Mouse (Mus musculus) ES-E14 (cell line): Measurements from ENCODE around the gene Gipc3. TPM values are rescaled to one million over a fixed set of nuclear protein-coding genes. Genes with fewer than 3 reads are reported as not detected.

Source experiments
- DNase-seq: peaks from one replicate; pipeline ENCODE4 v3.0.0-alpha.2; 2013; ENCODE audit warnings: low read depth, low spot score
- H3K27ac ChIP-seq: 2 replicates; pipeline ENCODE4 v1.5.1; 2012; ENCODE audit warnings: low read depth, mild to moderate bottlenecking, low read length, moderate library complexity, mixed read lengths; ENCODE audit not compliant: poor library complexity, insufficient read depth, severe bottlenecking
- H3K36me3 ChIP-seq: 2 replicates; pipeline ENCODE4 v1.6.1; 2012; ENCODE audit warnings: mild to moderate bottlenecking, low read length, moderate library complexity, mixed read lengths; ENCODE audit not compliant: control insufficient read depth, poor library complexity, insufficient read depth, severe bottlenecking
- H3K4me1 ChIP-seq, 2 experiments: fragments of 150-350 bp in 1 of 2; sonication (generic) in 1 of 2; 2 replicates each; pipeline ENCODE4 v1.6.1; 2012; ENCODE audit warnings: low read length in 2 of 2, mild to moderate bottlenecking in 1 of 2, mixed read lengths in 1 of 2; ENCODE audit not compliant: control insufficient read depth in 2 of 2, insufficient read depth in 2 of 2, poor library complexity in 1 of 2
- H3K4me3 ChIP-seq, 2 experiments: fragments of 150-350 bp in 1 of 2; sonication (generic) in 1 of 2; 2 replicates each; pipeline ENCODE4 v1.5.1; 2012; ENCODE audit warnings: low read length in 2 of 2, low read depth in 1 of 2, mild to moderate bottlenecking in 1 of 2, mixed read lengths in 1 of 2; ENCODE audit not compliant: insufficient read depth in 1 of 2, poor library complexity in 1 of 2, severe bottlenecking in 1 of 2
- H3K9ac ChIP-seq: 2 replicates; pipeline ENCODE4 v1.6.1; 2012; ENCODE audit warnings: low read depth, mild to moderate bottlenecking, low read length, mixed read lengths; ENCODE audit not compliant: poor library complexity, insufficient read depth, severe bottlenecking
- H3K9me3 ChIP-seq: fragments of 150-350 bp; sonication (generic); 2 replicates; pipeline ENCODE4 v1.6.1; 2012; ENCODE audit warnings: low read depth, mild to moderate bottlenecking, low read length; ENCODE audit not compliant: control insufficient read depth, insufficient read depth
- CHD2 ChIP-seq: IDR thresholded peaks from 2 replicates; pipeline ENCODE4 v1.6.1; 2014; ENCODE audit warnings: mild to moderate bottlenecking, low read depth, low read length, inconsistent platforms
- HCFC1 ChIP-seq: IDR thresholded peaks from 2 replicates; pipeline ENCODE4 v1.6.1; 2012; ENCODE audit warnings: low read length, inconsistent platforms, borderline replicate concordance; ENCODE audit not compliant: insufficient read depth
- MAFK ChIP-seq: IDR thresholded peaks from 2 replicates; pipeline ENCODE4 v1.6.1; 2014; ENCODE audit warnings: mild to moderate bottlenecking, low read depth, low read length, inconsistent platforms; ENCODE audit not compliant: insufficient read depth
- ZC3H11A ChIP-seq: IDR thresholded peaks from 2 replicates; pipeline ENCODE4 v1.6.1; 2012; ENCODE audit warnings: low read depth, mild to moderate bottlenecking, inconsistent platforms, low read length, borderline replicate concordance
- ZNF384 ChIP-seq: IDR thresholded peaks from 2 replicates; pipeline ENCODE4 v1.6.1; 2012; ENCODE audit warnings: low read depth, low read length, inconsistent platforms
- in situ Hi-C, 2 experiments: fragments of 600-800 bp; cut with MboI; formaldehyde crosslinking; loops; one replicate each; pipeline ENCODE4 v1.15.1; 2025; ENCODE audit warnings: low sequenced_read_pairs in 2 of 2, inconsistent platforms in 1 of 2; ENCODE audit not compliant: unreplicated experiment in 2 of 2
- total RNA-seq: library from RNA; depleted of rRNA; stranded (reverse); fragments of 300-350 nt; gene quantifications from 2 replicates; pipeline ENCODE4 v1.2.3, GENCODE M21; 2012

The Gipc3 gene
- total RNA-seq, 1 experiment = 0.09 TPM

- in situ Hi-C loops = no loop called here
- Histone ChIP-seq H3K9ac (peak overlapping the region; percentile 93; the same call in 1 of the 2 replicates), H3K9me3 (no peaks in the 10 kb centered on the region), H3K4me1 (peaks cover 0 to 11% of the 10 kb centered on the region in 2 experiments; a peak in 2 of 4 replicates), H3K4me3 (peak overlapping the region; percentile 77 to 86; a peak in 3 of 4 replicates), H3K36me3 (peaks cover 35% of the 10 kb centered on the region), H3K27ac (no peak overlapping the region)
- no peak for TF ChIP-seq ZNF384
- TF ChIP-seq MAFK = no peak
- no peak for TF ChIP-seq HCFC1
- TF ChIP-seq CHD2 = no peak
- no peak for TF ChIP-seq ZC3H11A
- no peak for DNase-seq
These were observed 42.7 kb upstream of the Gipc3 start for GRCm38 (mm10) chr10:81385603-81386306.

- H3K4me3 ChIP-seq = peak overlapping the region; percentile 77 to 86
- peaks cover 35% of the 10 kb centered on the region for H3K36me3 ChIP-seq
These were observed 41.5 kb upstream of the Gipc3 start for GRCm38 (mm10) chr10:81384605-81384982.

GRCm38 (mm10) chr10:81383802-81384604 is 40.9 kb upstream of the Gipc3 start, which contains the start of the genes Dohh and Gm48551:
Dohh (plus strand) TSS chr10:81384428.
Gm48551 (plus strand) TSS chr10:81384466.
- Histone ChIP-seq H3K9ac (peak within 1 kb of the TSS; percentile 93), H3K36me3 (peaks cover 34% of the 10 kb centered on the region), H3K9me3 (no peaks in the 10 kb centered on the region), H3K27ac (peak within 1 kb of the TSS; percentile 73), H3K4me1 (peaks cover 0 to 5% of the 10 kb centered on the region in 2 experiments; a peak in 1 of 4 replicates), H3K4me3 (peak within 1 kb of the TSS; percentile 77 to 86)
- in situ Hi-C loops = no loop called here
- TF ChIP-seq HCFC1 = peak; percentile 86
- no peak for TF ChIP-seq MAFK
- TF ChIP-seq ZC3H11A = no peak
- peak; percentile 92 for TF ChIP-seq CHD2
- no peak for TF ChIP-seq ZNF384
- DNase-seq = peak; percentile 96

More at GRCm38 (mm10) chr10:81384605-81384982, 41.5 kb upstream of the Gipc3 start:
- Histone ChIP-seq H3K9ac (peak overlapping the region; percentile 93), H3K27ac (peak overlapping the region; percentile 73), H3K4me1 (peaks cover 0 to 7% of the 10 kb centered on the region in 2 experiments; a peak in 1 of 4 replicates), H3K9me3 (no peaks in the 10 kb centered on the region)
- DNase-seq = no peak
- in situ Hi-C loops = no loop called here
- TF ChIP-seq HCFC1 = no peak

- in situ Hi-C loops = no loop called here
- no peak for TF ChIP-seq ZNF384
- no peak for TF ChIP-seq MAFK
- no peak for TF ChIP-seq CHD2
- TF ChIP-seq ZC3H11A = no peak
- no peak for TF ChIP-seq HCFC1
- H3K4me1 ChIP-seq = peaks cover 0 to 8% of the 10 kb centered on the region in 2 experiments; a peak in 1 of 4 replicates
- no peak overlapping the region for H3K27ac ChIP-seq
- H3K4me3 ChIP-seq = no peak overlapping the region
- DNase-seq = no peak
- H3K36me3 ChIP-seq = peaks cover 15% of the 10 kb centered on the region
- no peaks in the 10 kb centered on the region for H3K9me3 ChIP-seq
- no peak overlapping the region for H3K9ac ChIP-seq
These were observed 39.0 kb upstream of the Gipc3 start for GRCm38 (mm10) chr10:81382039-81382438.
